Mouse (Mus musculus) left cerebral cortex, postnatal 36 days (tissue): Measurements from ENCODE around the gene Clock. TPM values are rescaled to one million over a fixed set of nuclear protein-coding genes. Genes with fewer than 3 reads are reported as not detected.

Experiments used
- DNase-seq, 2 experiments: peaks; one replicate each; pipeline ENCODE4 v3.0.0; 2021 to 2022; ENCODE audit warnings: low spot score in 2 of 2, mixed read lengths in 1 of 2
- intact Hi-C: fragments of 180-260 bp; cut with DNase I; formaldehyde crosslinking; loops from one replicate; pipeline ENCODE4 v1.15.1; 2025
- total RNA-seq, 2 experiments: library from RNA; stranded (reverse); gene quantifications; 2 replicates each; pipeline ENCODE4 v1.2.3; 2021

Gene Clock
- total RNA-seq, 2 experiments from 2014 or later: 46.8 to 57.5 TPM

GRCm38 (mm10) chr5:76287062-76287461 lies 17.5 kb downstream of the Clock start:
- no peak for DNase-seq
- intact Hi-C loops: no loop called here

GRCm38 (mm10) chr5:76285699-76286098 lies 18.9 kb downstream of the Clock start:
- no peak for DNase-seq
- intact Hi-C loops: no loop called here

- no peak for DNase-seq
- intact Hi-C loops: no loop called here
Observed at GRCm38 (mm10) chr5:76283890-76284289, 20.7 kb downstream of the Clock start.

GRCm38 (mm10) chr5:76274977-76275376 lies 29.6 kb downstream of the Clock start:
- no peak for DNase-seq
- intact Hi-C loops: no loop called here

GRCm38 (mm10) chr5:76250948-76251347 lies 53.6 kb downstream of the Clock start:
- no peak for DNase-seq
- intact Hi-C loops: no loop called here

GRCm38 (mm10) chr5:76246539-76246938 lies 58.1 kb downstream of the Clock start:
- intact Hi-C loops: no loop called here
- DNase-seq: no peak

- intact Hi-C loops: no loop called here
- DNase-seq: peak; percentile 24 to 30
Observed at GRCm38 (mm10) chr5:76245419-76245818, 59.2 kb downstream of the Clock start.

- intact Hi-C loops: no loop called here
- no peak for DNase-seq
Observed at GRCm38 (mm10) chr5:76244430-76244829, 60.2 kb downstream of the Clock start.

- intact Hi-C loops: no loop called here
- DNase-seq: no peak
Observed at GRCm38 (mm10) chr5:76243929-76244328, 60.7 kb downstream of the Clock start.

- no peak for DNase-seq
- intact Hi-C loops: no loop called here
Observed at GRCm38 (mm10) chr5:76243274-76243673, 61.3 kb downstream of the Clock start.

GRCm38 (mm10) chr5:76231171-76231855 lies 73.3 kb downstream of the Clock start:
- DNase-seq: no peak
- intact Hi-C loops: no loop called here

- DNase-seq: peak; percentile 41 to 49
- intact Hi-C loops: no loop called here
Observed at GRCm38 (mm10) chr5:76216691-76217090, 87.9 kb downstream of the Clock start.

GRCm38 (mm10) chr5:76208066-76208465 lies 96.5 kb downstream of the Clock start:
- DNase-seq: no peak
- intact Hi-C loops: no loop called here

GRCm38 (mm10) chr5:76205886-76206285 lies 98.7 kb downstream of the Clock start:
- intact Hi-C loops: no loop called here
- DNase-seq: no peak

- intact Hi-C loops: no loop called here
- no peak for DNase-seq
Observed at GRCm38 (mm10) chr5:76203171-76203570, 101.4 kb downstream of the Clock start.

- no peak for DNase-seq
- intact Hi-C loops: no loop called here
Observed at GRCm38 (mm10) chr5:76199346-76199745, 105.2 kb downstream of the Clock start.

- DNase-seq: no peak
- intact Hi-C loops: no loop called here
Observed at GRCm38 (mm10) chr5:76194377-76194945, 110.1 kb downstream of the Clock start.

GRCm38 (mm10) chr5:76193075-76193474 lies 111.5 kb downstream of the Clock start:
- intact Hi-C loops: no loop called here
- DNase-seq: no peak

GRCm38 (mm10) chr5:76190609-76191008 lies 114.0 kb downstream of the Clock start:
- intact Hi-C loops: no loop called here
- DNase-seq: no peak

GRCm38 (mm10) chr5:76187885-76188284 lies 116.7 kb downstream of the Clock start:
- no peak for DNase-seq
- intact Hi-C loops: no loop called here

- intact Hi-C loops: loop anchor here (5.0 kb wide), 1 partner anchor 42 kb away; the partner anchor contains the start of gene Srd5a3
- DNase-seq: peak; percentile 51 to 70
Observed at GRCm38 (mm10) chr5:76184286-76185080, 120.1 kb downstream of the Clock start.
